Mouse (Mus musculus): ENCODE measurements around the gene Pcnx4. TPM values are rescaled to one million over a fixed set of nuclear protein-coding genes. Genes with fewer than 3 reads are reported as not detected.

The Pcnx4 gene
- polyA plus RNA-seq, 1 experiment from 2014 or later = 14.5 TPM

- Histone ChIP-seq H3K36me3 (no peaks in the 10 kb centered on the region), H3K27me3 (no peaks in the 10 kb centered on the region), H3K27ac (no peak overlapping the region), H3K9me3 (no peaks in the 10 kb centered on the region), H3K9ac (no peak overlapping the region), H3K4me2 (replicated peaks) (no peak overlapping the region), H3K4me1 (no peaks in the 10 kb centered on the region), H3K4me3 (no peak overlapping the region)
- ATAC-seq (ENCODE audit: low FRiP score, low read depth) = no peak
- WGBS = 93% methylated on average over 7 of the region's 7 CpGs
Observed at GRCm38 (mm10) chr12:72620856-72621255, 84.7 kb downstream of the Pcnx4 start.

GRCm38 (mm10) chr12:72621441-72621840, 85.3 kb downstream of the Pcnx4 start:
- Histone ChIP-seq H3K4me3 (no peak overlapping the region), H3K4me2 (replicated peaks) (no peak overlapping the region), H3K27ac (no peak overlapping the region), H3K36me3 (no peaks in the 10 kb centered on the region), H3K4me1 (no peaks in the 10 kb centered on the region), H3K9ac (no peak overlapping the region), H3K27me3 (no peaks in the 10 kb centered on the region), H3K9me3 (no peaks in the 10 kb centered on the region)
- no peak for ATAC-seq (ENCODE audit: low FRiP score, low read depth)
- WGBS = 72% methylated on average over 1 of the region's 1 CpGs

- WGBS = 77% methylated on average over 5 of the region's 5 CpGs
- Histone ChIP-seq H3K4me2 (replicated peaks) (no peak overlapping the region), H3K36me3 (no peaks in the 10 kb centered on the region), H3K27me3 (no peaks in the 10 kb centered on the region), H3K9me3 (no peaks in the 10 kb centered on the region), H3K4me3 (no peak overlapping the region), H3K9ac (no peak overlapping the region), H3K4me1 (no peaks in the 10 kb centered on the region), H3K27ac (no peak overlapping the region)
- ATAC-seq (ENCODE audit: low FRiP score, low read depth) = no peak
Observed at GRCm38 (mm10) chr12:72622853-72623496, 86.8 kb downstream of the Pcnx4 start.

- H3K9ac ChIP-seq = no peak overlapping the region
- H3K9me3 ChIP-seq = no peaks in the 10 kb centered on the region
- 92% methylated on average over 7 of the region's 7 CpGs for WGBS
- H3K27me3 ChIP-seq = no peaks in the 10 kb centered on the region
- H3K27ac ChIP-seq = no peak overlapping the region
- no peak for ATAC-seq (ENCODE audit: low FRiP score, low read depth)
- no peaks in the 10 kb centered on the region for H3K36me3 ChIP-seq
- H3K4me2 ChIP-seq (replicated peaks) = no peak overlapping the region
- H3K4me3 ChIP-seq = no peak overlapping the region
- no peaks in the 10 kb centered on the region for H3K4me1 ChIP-seq
Observed at GRCm38 (mm10) chr12:72628751-72629150, 92.6 kb downstream of the Pcnx4 start.

Other genes with a start within 250 kb of the Pcnx4 start
- gene Rtn1, start 127.3 kb upstream of the Pcnx4 start, polyA plus RNA-seq (2015; fragmentation: Nextera tagmentation; extraction: Ambion mirVana) = 7.3 and 11.2 TPM in 2 replicates
- 0.43 and 0.59 TPM in 2 replicates for gene Lrrc9, start 94.5 kb upstream of the Pcnx4 start, polyA plus RNA-seq (2015; fragmentation: Nextera tagmentation; extraction: Ambion mirVana)
- gene Gm4756, start 113.3 kb downstream of the Pcnx4 start, polyA plus RNA-seq (2015; fragmentation: Nextera tagmentation; extraction: Ambion mirVana) = not detected in 2 replicates
- 11.4 and 14.2 TPM in 2 replicates for gene Dhrs7, start 128.5 kb downstream of the Pcnx4 start, polyA plus RNA-seq (2015; fragmentation: Nextera tagmentation; extraction: Ambion mirVana)
- gene Ppm1a, start 221.1 kb downstream of the Pcnx4 start, polyA plus RNA-seq (2015; fragmentation: Nextera tagmentation; extraction: Ambion mirVana) = 44.7 and 50.5 TPM in 2 replicates